Mouse (Mus musculus): ENCODE data around the gene Klhl26.
"Not testable (repeated sequence)": the region's sequence is repeated elsewhere in the genome, so short reads cannot be mapped to it uniquely, and the experiment has no call there.

DNA sequence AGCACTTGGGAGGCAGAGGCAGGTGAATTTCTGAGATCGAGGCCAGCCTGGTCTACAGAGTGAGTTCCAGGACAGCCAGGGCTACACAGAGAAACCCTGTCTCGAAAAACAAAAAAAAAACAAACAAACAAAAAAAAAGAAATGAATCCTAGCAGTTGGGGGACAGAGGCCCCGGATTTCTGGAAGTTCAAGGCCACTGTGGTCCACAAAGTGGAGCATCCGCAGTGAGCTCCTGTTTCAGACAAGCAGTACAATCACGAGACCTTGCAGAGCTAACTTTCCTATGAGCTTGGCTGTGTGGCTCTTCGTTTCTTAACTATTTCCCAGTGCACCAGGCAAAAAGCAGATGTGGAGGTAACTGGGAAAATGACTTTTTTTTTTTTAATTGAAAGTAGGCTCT, 34.4 kb upstream of the Klhl26 start:
- not testable (repeated sequence) for TF ChIP-seq CTCF, EP300 (IDR thresholded peaks at IDR 0.05)
